19 mouse cellular contexts compared by ENCODE assay signal in the genomic region with DNA sequence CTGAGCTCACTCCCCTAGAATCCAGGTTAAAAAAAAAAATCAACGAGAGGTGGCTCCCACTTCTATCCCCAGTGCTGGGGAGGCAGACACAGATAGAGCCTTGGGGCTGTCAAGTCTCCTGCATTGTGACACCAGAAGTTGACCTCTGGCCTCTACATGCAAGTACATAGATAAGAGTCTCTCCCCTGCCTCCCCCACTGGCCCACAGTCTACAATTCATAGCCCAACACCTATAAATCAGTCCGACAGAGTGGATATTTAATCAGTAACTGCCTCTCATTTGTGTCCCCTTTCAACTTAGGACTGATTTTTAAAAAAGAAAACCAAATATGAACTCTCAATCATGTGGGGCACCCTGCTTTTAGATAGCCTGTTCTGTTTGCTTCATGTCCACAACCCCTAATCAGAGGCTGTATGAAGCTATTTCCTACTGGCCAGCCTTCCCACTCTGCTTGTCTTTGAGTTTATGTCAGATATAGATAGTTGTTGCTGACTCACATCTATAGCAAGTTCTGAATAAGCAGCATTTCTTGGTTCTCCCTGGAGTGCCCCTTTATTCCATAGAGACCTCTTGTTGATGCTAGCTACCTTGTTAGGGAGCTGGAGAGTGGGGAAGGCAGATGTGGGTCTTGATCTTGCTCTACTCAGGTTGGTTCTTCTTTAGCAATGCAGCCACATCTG.
"Had no signal": no experiment of that assay in that cellular context is flagged by ENCODE, and none has a peak within 500 bp of the region (broad histone marks: within the 10 kb centered on the region; RNA-seq: fewer than 3 reads in every experiment).

No protein-coding gene starts in this region.

- ATAC-seq: intestine, postnatal 0 days; midbrain, embryonic 13.5 days had no signal

- H3K4me1 ChIP-seq: liver, embryonic 13.5 days; midbrain, embryonic 10.5 days; midbrain, embryonic 13.5 days; neural tube, embryonic 13.5 days had no signal

- H3K27me3 ChIP-seq: liver, embryonic 13.5 days; midbrain, embryonic 13.5 days; neural tube, embryonic 13.5 days had no signal

- DNase-seq: kidney, adult 2 months; kidney, postnatal 25 days; layer of hippocampus, adult 9-11 months; liver, embryonic 13.5 days; lung, adult 2 months; retina, postnatal 1 day; right cerebral cortex, postnatal 25 days; spleen, adult 18-20 months; thymus, adult 18-20 months; thymus, postnatal 36 days had no signal

- H3K36me3 ChIP-seq: limb, embryonic 10.5 days; limb, embryonic 13.5 days; liver, embryonic 13.5 days; midbrain, embryonic 10.5 days; midbrain, embryonic 13.5 days; neural tube, embryonic 13.5 days had no signal

- H3K27ac ChIP-seq: kidney, postnatal 0 days; layer of hippocampus, adult 2 months; limb, embryonic 10.5 days; limb, embryonic 13.5 days; liver, embryonic 13.5 days; midbrain, embryonic 10.5 days; midbrain, embryonic 13.5 days; neural tube, embryonic 13.5 days had no signal

- H3K4me2 ChIP-seq: limb, embryonic 13.5 days; liver, embryonic 13.5 days; midbrain, embryonic 13.5 days; neural tube, embryonic 13.5 days had no signal

- H3K9me3 ChIP-seq: limb, embryonic 10.5 days; limb, embryonic 13.5 days; liver, embryonic 13.5 days; midbrain, embryonic 10.5 days; midbrain, embryonic 13.5 days; neural tube, embryonic 13.5 days had no signal

- H3K9ac ChIP-seq: limb, embryonic 13.5 days; liver, embryonic 13.5 days; midbrain, embryonic 13.5 days; neural tube, embryonic 13.5 days had no signal

- H3K4me3 ChIP-seq: layer of hippocampus, adult 2 months; limb, embryonic 10.5 days; limb, embryonic 13.5 days; liver, embryonic 13.5 days; megakaryocyte, embryonic 14.5 days; midbrain, embryonic 10.5 days; midbrain, embryonic 13.5 days; neural tube, embryonic 13.5 days had no signal
